Mouse (Mus musculus) thymus, adult 2 months (tissue): Measurements from ENCODE around the gene Kif1bp.

Source experiments
- CTCF ChIP-seq: fragments of 200-500 bp; IDR thresholded peaks from 2 replicates; pipeline ENCODE4 v1.5.1; 2012; ENCODE audit warnings: mild to moderate bottlenecking, control low read depth, low read length, moderate library complexity, borderline replicate concordance; ENCODE audit not compliant: control insufficient read depth, poor library complexity, insufficient read depth; ENCODE audit errors: extremely low read depth
- POLR2A ChIP-seq: fragments of 200-500 bp; IDR thresholded peaks from 2 replicates; pipeline ENCODE4 v1.6.1; 2012; ENCODE audit warnings: mild to moderate bottlenecking, low read length, control low read depth, moderate library complexity; ENCODE audit not compliant: control insufficient read depth, poor library complexity, insufficient read depth; ENCODE audit errors: extremely low read depth

DNA sequence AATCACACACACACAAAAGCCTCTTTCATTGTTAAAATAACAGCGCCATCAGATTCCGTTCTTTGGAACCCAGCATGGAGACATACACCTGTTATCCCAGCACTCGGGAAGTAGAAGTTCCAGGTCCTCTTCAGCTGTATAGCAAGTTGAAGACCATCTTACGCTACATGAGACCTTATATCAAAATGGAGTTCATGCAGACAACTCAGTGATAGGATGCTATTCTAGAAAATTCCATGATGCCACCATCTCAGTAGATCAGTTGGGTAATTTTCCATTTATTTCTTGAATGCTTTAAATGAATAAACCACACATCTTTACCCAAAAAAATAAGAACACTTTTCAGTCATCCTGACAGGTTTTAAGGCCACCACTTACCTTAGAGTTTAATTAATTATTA, 71.2 kb downstream of the Kif1bp start:
- TF ChIP-seq POLR2A (no peak), CTCF (no peak)
